In the genomic region with DNA sequence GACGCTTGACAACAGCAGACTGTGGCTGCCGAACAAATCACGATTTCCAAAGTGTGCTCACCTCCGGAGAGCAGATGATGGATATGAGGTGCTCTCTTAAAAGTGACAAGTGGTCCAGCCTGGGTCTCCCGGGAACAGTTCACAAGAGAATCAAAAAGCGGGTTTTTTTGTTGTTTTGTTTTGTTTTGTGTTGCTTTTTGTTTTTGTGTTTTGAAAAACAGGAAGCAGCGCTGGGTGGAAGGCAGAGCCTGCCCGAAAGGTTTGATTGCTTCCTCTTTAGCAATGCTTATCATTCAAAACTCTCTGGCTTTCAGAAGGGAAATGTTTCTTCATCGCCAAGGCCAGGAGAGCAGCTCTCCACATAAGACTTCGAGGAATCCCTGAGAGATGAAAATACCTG, we compare ENCODE assay signal across 8 mouse cellular contexts. TPM values are rescaled to one million over a fixed set of nuclear protein-coding genes. Genes with fewer than 3 reads are reported as not detected.
DNase-seq lines count a peak whose midpoint lies in the region; ATAC-seq lines count a peak whose summit lies in the region.

No protein-coding gene starts in this region.

- H3K4me2 ChIP-seq in kidney, embryonic 15.5 days = peak overlapping the region; percentile 72
- H3K4me2 ChIP-seq in embryonic facial prominence, embryonic 13.5 days = peak overlapping the region; percentile 85
- peak overlapping the region; percentile 65 for H3K4me2 ChIP-seq in midbrain, embryonic 11.5 days

- H3K9ac ChIP-seq in kidney, embryonic 15.5 days = peak overlapping the region; percentile 44
- peak overlapping the region; percentile 94 for H3K9ac ChIP-seq in embryonic facial prominence, embryonic 13.5 days
- H3K9ac ChIP-seq in midbrain, embryonic 11.5 days (ENCODE audit: low read length) = peak overlapping the region; percentile 93

- H3K9me3 ChIP-seq in kidney, embryonic 15.5 days (replicated peaks) = no peaks in the 10 kb centered on the region
- H3K9me3 ChIP-seq in embryonic facial prominence, embryonic 13.5 days = no peaks in the 10 kb centered on the region
- H3K9me3 ChIP-seq in midbrain, embryonic 11.5 days (ENCODE audit: control insufficient read depth, low read length) = no peaks in the 10 kb centered on the region

- DNase-seq in kidney, adult 11 months = no peak
- DNase-seq in midbrain, embryonic 11.5 days (ENCODE audit: low spot score, missing footprints) = no peak
- DNase-seq in adrenal gland, postnatal 14 days = no peak
- DNase-seq in layer of hippocampus, adult 9-10 months (ENCODE audit: low spot score) = no peak
- DNase-seq in gastrocnemius, adult 18-20 months (ENCODE audit: low spot score) = no peak

- H3K4me1 ChIP-seq in kidney, embryonic 15.5 days = peaks cover 22% of the 10 kb centered on the region
- peaks cover 16% of the 10 kb centered on the region for H3K4me1 ChIP-seq in embryonic facial prominence, embryonic 13.5 days
- peaks cover 12% of the 10 kb centered on the region for H3K4me1 ChIP-seq in midbrain, embryonic 11.5 days (ENCODE audit: control insufficient read depth, insufficient read depth, low read length)

- no peaks in the 10 kb centered on the region for H3K27me3 ChIP-seq in kidney, embryonic 15.5 days
- no peaks in the 10 kb centered on the region for H3K27me3 ChIP-seq in embryonic facial prominence, embryonic 13.5 days
- H3K27me3 ChIP-seq in midbrain, embryonic 11.5 days (ENCODE audit: control insufficient read depth, insufficient read depth, low read length) = no peaks in the 10 kb centered on the region; the same call in 1 of the 2 replicates

- no peaks in the 10 kb centered on the region for H3K36me3 ChIP-seq in kidney, embryonic 15.5 days
- H3K36me3 ChIP-seq in embryonic facial prominence, embryonic 13.5 days = no peaks in the 10 kb centered on the region
- no peaks in the 10 kb centered on the region for H3K36me3 ChIP-seq in midbrain, embryonic 11.5 days (ENCODE audit: control insufficient read depth, insufficient read depth, low read length)

- peak overlapping the region; percentile 63 for H3K27ac ChIP-seq in kidney, embryonic 15.5 days
- no peak overlapping the region for H3K27ac ChIP-seq in embryonic facial prominence, embryonic 13.5 days
- H3K27ac ChIP-seq in midbrain, embryonic 11.5 days (ENCODE audit: low read depth, low read length) = no peak overlapping the region

- 19% methylated on average over 10 of the region's 10 CpGs for WGBS in kidney, embryonic 15.5 days
- 26% methylated on average over 10 of the region's 10 CpGs for WGBS in embryonic facial prominence, embryonic 13.5 days
- 24% methylated on average over 10 of the region's 10 CpGs for WGBS in midbrain, embryonic 11.5 days

- H3K4me3 ChIP-seq in kidney, embryonic 15.5 days (replicated peaks) = peak overlapping the region; percentile 92
- H3K4me3 ChIP-seq in embryonic facial prominence, embryonic 13.5 days = peak overlapping the region; percentile 95
- H3K4me3 ChIP-seq in midbrain, embryonic 11.5 days (ENCODE audit: low read depth, low read length) = peak overlapping the region; percentile 70

- ATAC-seq in kidney, embryonic 15.5 days (replicated peaks; ENCODE audit: low FRiP score) = no peak
- no peak for ATAC-seq in embryonic facial prominence, embryonic 13.5 days (ENCODE audit: insufficient number of reproducible peaks, insufficient read depth, low FRiP score, low TSS enrichment, low read depth)
- peak; percentile 7 for ATAC-seq in inflammation-experienced regulatory T-cells, adult 6 months
- peak; percentile 15 for ATAC-seq in midbrain, embryonic 11.5 days (ENCODE audit: low FRiP score)

RNA-seq across cellular contexts. Expression of gene Cebpg, which starts 0.6 kb away (rescaled TPM):
- polyA plus RNA-seq in kidney, embryonic 15.5 days (2015; fragmentation: Nextera tagmentation; extraction: Ambion mirVana) = 37.4 and 41.5 TPM in 2 replicates
- 52.5 and 54.8 TPM in 2 replicates for polyA plus RNA-seq in embryonic facial prominence, embryonic 13.5 days (2015; fragmentation: Nextera tagmentation; extraction: Ambion mirVana)
- polyA plus RNA-seq in inflammation-experienced regulatory T-cells, adult 6 months (2017; shearing (Covaris generic)) = 1 to 10 TPM; 8.9 to 9.5 (median 9.0) TPM
- 36.2 and 37.7 TPM in 2 replicates for polyA plus RNA-seq in midbrain, embryonic 11.5 days (2014; fragmentation: Nextera tagmentation; extraction: Ambion mirVana)
- 52.4 and 53.7 TPM in 2 replicates for total RNA-seq in adrenal gland, postnatal 14 days (2021)
- total RNA-seq in gastrocnemius, adult 18-20 months (2021) = 10 to 100 TPM; 32.1 to 41.5 TPM

Comparison
In these comparisons a context has a peak if more than half of its experiments do, and no peak if none do; other contexts are left out.
1. ATAC-seq: peak in inflammation-experienced regulatory T-cells, adult 6 months (single experiment) and midbrain, embryonic 11.5 days (single experiment); none in kidney, embryonic 15.5 days (single experiment) and embryonic facial prominence, embryonic 13.5 days (single experiment).
2. H3K9ac ChIP-seq: peak in every context shown above with its lines; median percentile 94 in embryonic facial prominence, embryonic 13.5 days; 93 in midbrain, embryonic 11.5 days; 44 in kidney, embryonic 15.5 days.
3. Peak in every context shown above with its lines, with median percentiles within 50 percentile points of each other: H3K4me2 ChIP-seq and H3K4me3 ChIP-seq.